Mouse (Mus musculus): Measurements from ENCODE around the gene Zfp839. TPM values are rescaled to one million over a fixed set of nuclear protein-coding genes. Genes with fewer than 3 reads are reported as not detected.

Zfp839 gene
- polyA plus RNA-seq, 1 experiment from 2014 or later, result 5.1 TPM

DNA sequence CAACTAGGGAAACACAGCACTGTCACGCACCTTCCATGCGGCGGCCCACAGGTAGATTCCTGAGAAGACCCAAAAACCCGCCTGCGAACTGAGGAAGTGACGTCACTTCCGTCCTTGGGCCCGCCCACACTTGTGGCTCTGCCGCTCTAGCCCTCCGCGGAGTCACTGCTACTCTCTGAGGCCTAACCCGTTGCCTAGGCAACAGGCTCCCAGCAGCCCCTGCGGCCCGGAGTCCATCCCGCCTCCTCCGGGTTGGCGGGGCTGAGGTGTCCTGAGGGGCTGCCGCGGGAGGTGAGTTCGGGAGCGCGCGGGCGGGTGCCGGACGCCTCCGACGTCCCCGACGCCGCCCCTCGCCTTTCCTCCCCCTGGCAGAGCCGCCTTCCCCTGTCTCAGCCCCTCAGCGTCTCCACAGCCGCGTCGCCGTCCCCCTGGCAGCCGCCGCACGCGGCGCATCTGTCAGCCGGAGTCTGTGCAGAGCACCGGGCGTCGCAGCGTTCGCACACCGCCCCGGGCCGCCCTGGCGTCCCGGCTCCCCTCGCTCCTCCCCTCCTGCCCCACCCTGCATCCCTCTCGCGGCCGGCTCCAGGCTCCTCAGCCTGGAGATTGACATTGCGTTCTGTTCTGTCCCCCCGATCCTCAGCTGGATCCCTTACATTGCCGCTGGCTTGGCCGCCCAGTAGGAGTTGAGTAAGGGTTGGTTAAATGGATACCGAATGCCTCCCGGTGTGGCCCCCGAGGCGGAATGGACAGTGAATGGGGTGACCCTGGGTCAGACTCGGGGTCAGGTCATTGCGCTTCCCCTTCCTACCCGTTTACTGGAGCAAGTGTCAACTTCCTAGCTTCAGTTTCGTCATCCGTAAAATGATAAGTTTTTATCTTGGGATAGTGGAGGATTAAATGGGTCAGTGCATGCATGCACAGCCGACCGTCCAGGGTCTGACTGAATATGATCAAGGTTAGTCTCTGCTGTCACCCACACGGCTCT, 39.3 kb downstream of the Zfp839 start, which contains the start of the genes Cinp and Tecpr2:
Gene Cinp, minus strand, starts transcription at position 110 of the 985 bp plus-strand sequence.
Gene Tecpr2, plus strand, starts transcription at position 229 of the 985 bp plus-strand sequence.
- under 1% methylated on average over 68 of the region's 74 CpGs for WGBS
- peak within 1 kb of the TSS; percentile 73 for H3K4me3 ChIP-seq (replicated peaks)
- peaks cover 21% of the 10 kb centered on the region for H3K4me1 ChIP-seq
- no peaks in the 10 kb centered on the region for H3K9me3 ChIP-seq (replicated peaks)
- peak; percentile 99 for ATAC-seq (ENCODE audit: low FRiP score)
- H3K9ac ChIP-seq (replicated peaks), result peak within 1 kb of the TSS; percentile 74
- H3K4me2 ChIP-seq, result peak within 1 kb of the TSS; percentile 92
- H3K36me3 ChIP-seq, result no peaks in the 10 kb centered on the region
- H3K27me3 ChIP-seq (replicated peaks), result no peaks in the 10 kb centered on the region
- H3K27ac ChIP-seq (replicated peaks), result peak within 1 kb of the TSS; percentile 92

DNA sequence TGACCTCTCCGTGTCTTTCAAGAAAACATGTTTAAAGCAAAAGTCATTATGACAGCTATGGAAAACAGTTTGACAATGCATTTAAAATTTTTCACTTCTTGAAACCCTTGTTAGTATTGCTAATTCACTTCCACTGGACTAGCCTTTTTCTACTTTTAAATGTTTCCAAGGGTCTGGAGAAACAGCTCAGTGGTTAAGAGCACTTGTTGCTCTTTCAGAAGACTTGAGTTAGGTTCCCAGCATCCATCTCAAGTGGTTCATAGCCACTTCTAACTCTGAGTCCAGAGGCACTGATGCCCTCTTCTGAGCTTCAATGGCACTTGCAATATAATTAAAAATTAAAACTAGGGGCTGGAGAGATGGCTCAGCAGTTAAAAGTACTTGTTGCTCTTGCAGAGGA, 41.8 kb downstream of the Zfp839 start:
- WGBS, result 95% methylated on average over 1 of the region's 1 CpGs
- Histone ChIP-seq H3K4me2 (no peak overlapping the region), H3K36me3 (no peaks in the 10 kb centered on the region), H3K9ac (replicated peaks) (no peak overlapping the region), H3K4me3 (replicated peaks) (no peak overlapping the region), H3K4me1 (peaks cover 21% of the 10 kb centered on the region), H3K27ac (replicated peaks) (no peak overlapping the region), H3K27me3 (replicated peaks) (no peaks in the 10 kb centered on the region), H3K9me3 (replicated peaks) (no peaks in the 10 kb centered on the region)
- ATAC-seq (ENCODE audit: low FRiP score), result no peak

GRCm38 (mm10) chr12:110902106-110902505, 52.1 kb downstream of the Zfp839 start:
- no peaks in the 10 kb centered on the region for H3K4me1 ChIP-seq
- 80% methylated on average over 4 of the region's 4 CpGs for WGBS
- H3K4me2 ChIP-seq, result no peak overlapping the region
- no peaks in the 10 kb centered on the region for H3K27me3 ChIP-seq (replicated peaks)
- ATAC-seq (ENCODE audit: low FRiP score), result no peak
- peaks cover 2% of the 10 kb centered on the region; the same call in 1 of the 2 replicates for H3K36me3 ChIP-seq
- no peak overlapping the region for H3K4me3 ChIP-seq (replicated peaks)
- no peaks in the 10 kb centered on the region for H3K9me3 ChIP-seq (replicated peaks)
- no peak overlapping the region for H3K9ac ChIP-seq (replicated peaks)
- H3K27ac ChIP-seq (replicated peaks), result 0 out of 2 replicates have a peak overlapping the region, but pooled peaks have one; percentile 13

- Histone ChIP-seq H3K9ac (replicated peaks) (no peak overlapping the region), H3K4me3 (replicated peaks) (no peak overlapping the region), H3K36me3 (no peaks in the 10 kb centered on the region), H3K4me2 (no peak overlapping the region), H3K9me3 (replicated peaks) (no peaks in the 10 kb centered on the region), H3K4me1 (no peaks in the 10 kb centered on the region), H3K27ac (replicated peaks) (no peak overlapping the region), H3K27me3 (replicated peaks) (no peaks in the 10 kb centered on the region)
- WGBS, result 96% methylated on average over 2 of the region's 2 CpGs
- no peak for ATAC-seq (ENCODE audit: low FRiP score)
Observed at GRCm38 (mm10) chr12:110903536-110903935, 53.5 kb downstream of the Zfp839 start.

- no peak overlapping the region for H3K4me2 ChIP-seq
- H3K4me3 ChIP-seq (replicated peaks), result no peak overlapping the region
- H3K4me1 ChIP-seq, result no peaks in the 10 kb centered on the region
- H3K27me3 ChIP-seq (replicated peaks), result no peaks in the 10 kb centered on the region
- H3K36me3 ChIP-seq, result 0 out of 2 replicates have a peak, but pooled peaks cover 3% of the 10 kb centered on the region
- no peak overlapping the region for H3K9ac ChIP-seq (replicated peaks)
- no peak overlapping the region for H3K27ac ChIP-seq (replicated peaks)
- H3K9me3 ChIP-seq (replicated peaks), result no peaks in the 10 kb centered on the region
- 83% methylated on average over 3 of the region's 3 CpGs for WGBS
- ATAC-seq (ENCODE audit: low FRiP score), result no peak
Observed at GRCm38 (mm10) chr12:110907845-110908244, 57.8 kb downstream of the Zfp839 start.

DNA sequence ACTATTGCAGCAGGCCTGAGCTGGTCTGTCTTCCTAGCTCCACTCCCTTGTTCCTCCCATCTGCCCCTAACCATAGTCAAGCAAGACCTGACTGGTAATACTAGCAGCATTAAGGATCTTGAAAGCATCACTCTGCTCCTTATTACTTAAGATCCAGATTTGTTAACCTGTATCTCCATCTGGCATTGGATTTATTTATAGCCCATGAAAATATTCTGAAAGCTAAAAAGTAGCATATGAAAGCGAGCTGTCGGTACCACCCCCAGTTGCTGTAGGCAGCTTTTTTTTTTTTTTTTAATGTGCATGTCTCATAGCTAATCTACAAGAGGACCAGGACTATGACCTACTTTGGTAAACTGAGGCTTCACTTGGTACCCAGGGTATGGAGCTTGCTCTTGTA, 59.9 kb downstream of the Zfp839 start:
- no peak for ATAC-seq (ENCODE audit: low FRiP score)
- H3K4me3 ChIP-seq (replicated peaks), result no peak overlapping the region
- H3K4me2 ChIP-seq, result no peak overlapping the region
- no peaks in the 10 kb centered on the region for H3K9me3 ChIP-seq (replicated peaks)
- 88% methylated on average over 2 of the region's 2 CpGs for WGBS
- 0 out of 2 replicates have a peak, but pooled peaks cover 7% of the 10 kb centered on the region for H3K36me3 ChIP-seq
- no peaks in the 10 kb centered on the region for H3K27me3 ChIP-seq (replicated peaks)
- no peak overlapping the region for H3K27ac ChIP-seq (replicated peaks)
- no peaks in the 10 kb centered on the region for H3K4me1 ChIP-seq
- no peak overlapping the region for H3K9ac ChIP-seq (replicated peaks)

DNA sequence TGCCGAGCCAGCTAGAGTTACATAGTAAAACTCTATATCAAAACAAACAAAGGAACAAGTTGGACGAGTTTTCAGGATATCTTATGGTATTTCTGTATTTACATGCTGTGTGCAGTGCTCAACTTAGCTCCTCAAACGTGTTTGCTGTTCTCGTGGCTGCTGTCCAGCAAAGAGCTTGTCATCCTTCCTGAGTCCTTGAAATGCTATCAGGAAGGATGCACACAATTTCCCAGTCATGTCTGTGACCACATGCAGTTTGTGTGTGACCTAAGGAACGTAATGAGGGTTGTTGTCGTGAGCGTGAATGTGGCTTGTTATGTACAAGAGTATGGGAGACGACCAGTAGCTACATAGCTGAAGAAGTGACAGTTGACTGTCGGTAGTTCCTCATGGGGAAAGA, 65.7 kb downstream of the Zfp839 start:
- no peak overlapping the region for H3K4me2 ChIP-seq
- H3K4me3 ChIP-seq (replicated peaks), result no peak overlapping the region
- H3K27ac ChIP-seq (replicated peaks), result no peak overlapping the region
- no peaks in the 10 kb centered on the region for H3K27me3 ChIP-seq (replicated peaks)
- WGBS, result 90% methylated on average over 9 of the region's 9 CpGs
- no peaks in the 10 kb centered on the region for H3K9me3 ChIP-seq (replicated peaks)
- ATAC-seq (ENCODE audit: low FRiP score), result no peak
- peaks cover 40% of the 10 kb centered on the region for H3K36me3 ChIP-seq
- no peaks in the 10 kb centered on the region for H3K4me1 ChIP-seq
- no peak overlapping the region for H3K9ac ChIP-seq (replicated peaks)

Other genes with a start within 250 kb of the Zfp839 start
- 71.1 and 72.5 TPM in 2 replicates for gene Dync1h1, start 248.8 kb upstream of the Zfp839 start, polyA plus RNA-seq (2015; fragmentation: Nextera tagmentation; extraction: Ambion mirVana)
- 0.17 TPM in 1 of 2 replicates, not detected in the other for gene 1700001K19Rik, start 167.6 kb upstream of the Zfp839 start, polyA plus RNA-seq (2015; fragmentation: Nextera tagmentation; extraction: Ambion mirVana)
- gene Hsp90aa1, start 147.5 kb upstream of the Zfp839 start, polyA plus RNA-seq (2015; fragmentation: Nextera tagmentation; extraction: Ambion mirVana), result 1,438 and 1,488 TPM in 2 replicates
- gene Wdr20, start 112.3 kb upstream of the Zfp839 start, polyA plus RNA-seq (2015; fragmentation: Nextera tagmentation; extraction: Ambion mirVana), result 23.2 and 24.2 TPM in 2 replicates
- 10.8 and 12.3 TPM in 2 replicates for gene Mok, start 9.3 kb upstream of the Zfp839 start, polyA plus RNA-seq (2015; fragmentation: Nextera tagmentation; extraction: Ambion mirVana)
- 87.6 and 88.5 TPM in 2 replicates for gene Cinp, start 38.9 kb downstream of the Zfp839 start, polyA plus RNA-seq (2015; fragmentation: Nextera tagmentation; extraction: Ambion mirVana)
- gene Tecpr2, start 39.0 kb downstream of the Zfp839 start, polyA plus RNA-seq (2015; fragmentation: Nextera tagmentation; extraction: Ambion mirVana), result 6.2 TPM in 2 replicates
- 10.5 and 12.6 TPM in 2 replicates for gene Ankrd9, start 128.8 kb downstream of the Zfp839 start, polyA plus RNA-seq (2015; fragmentation: Nextera tagmentation; extraction: Ambion mirVana)
- 4.5 and 6.0 TPM in 2 replicates for gene Rcor1, start 189.1 kb downstream of the Zfp839 start, polyA plus RNA-seq (2015; fragmentation: Nextera tagmentation; extraction: Ambion mirVana)

Measured in neural tube, embryonic 15.5 days (tissue).